Mouse (Mus musculus): ENCODE data around the gene Strip1. TPM values are rescaled to one million over a fixed set of nuclear protein-coding genes. Genes with fewer than 3 reads are reported as not detected.

Strip1 gene
- polyA plus RNA-seq, 1 experiment from 2014 or later, result 68.4 TPM

- Histone ChIP-seq H3K4me3 (no peak overlapping the region), H3K4me1 (peaks cover 24% of the 10 kb centered on the region), H3K9ac (no peak overlapping the region), H3K9me3 (no peaks in the 10 kb centered on the region), H3K27me3 (peaks cover 15% of the 10 kb centered on the region), H3K36me3 (no peaks in the 10 kb centered on the region), H3K27ac (no peak overlapping the region), H3K4me2 (replicated peaks) (no peak overlapping the region)
- 43% methylated on average over 4 of the region's 4 CpGs for WGBS
- ATAC-seq (ENCODE audit: low FRiP score, low read depth), result no peak
These were observed 68.9 kb downstream of the Strip1 start for GRCm38 (mm10) chr3:107562591-107562990.

Other genes with a start within 250 kb of the Strip1 start
- 0.18 and 0.36 TPM in 2 replicates for gene Kcnc4, start 172.1 kb downstream of the Strip1 start, polyA plus RNA-seq (2015; fragmentation: Nextera tagmentation; extraction: Ambion mirVana)
- gene Slc6a17, start 113.7 kb downstream of the Strip1 start, polyA plus RNA-seq (2015; fragmentation: Nextera tagmentation; extraction: Ambion mirVana), result 5.3 and 5.9 TPM in 2 replicates
- gene Ubl4b, start 76.6 kb downstream of the Strip1 start, polyA plus RNA-seq (2015; fragmentation: Nextera tagmentation; extraction: Ambion mirVana), result 0.14 TPM in 1 of 2 replicates, not detected in the other
- gene Alx3, start 36.7 kb downstream of the Strip1 start, polyA plus RNA-seq (2015; fragmentation: Nextera tagmentation; extraction: Ambion mirVana), result 11.5 and 13.7 TPM in 2 replicates
- not detected in 2 replicates for gene Gm10961, start 372 bp downstream of the Strip1 start, polyA plus RNA-seq (2015; fragmentation: Nextera tagmentation; extraction: Ambion mirVana)
- 83.6 and 86.4 TPM in 2 replicates for gene Ahcyl1, start 64.9 kb upstream of the Strip1 start, polyA plus RNA-seq (2015; fragmentation: Nextera tagmentation; extraction: Ambion mirVana)
- 8.8 and 10.2 TPM in 2 replicates for gene Csf1, start 128.8 kb upstream of the Strip1 start, polyA plus RNA-seq (2015; fragmentation: Nextera tagmentation; extraction: Ambion mirVana)
- 0.38 TPM in 1 of 2 replicates, not detected in the other for gene Eps8l3, start 245.5 kb upstream of the Strip1 start, polyA plus RNA-seq (2015; fragmentation: Nextera tagmentation; extraction: Ambion mirVana)

All from limb, embryonic 13.5 days (tissue).